Mouse (Mus musculus): ENCODE data around the gene Arrdc5. TPM values are rescaled to one million over a fixed set of nuclear protein-coding genes. Genes with fewer than 3 reads are reported as not detected.

The Arrdc5 gene
- total and polyA plus RNA-seq, 3 experiments, result not detected

DNA sequence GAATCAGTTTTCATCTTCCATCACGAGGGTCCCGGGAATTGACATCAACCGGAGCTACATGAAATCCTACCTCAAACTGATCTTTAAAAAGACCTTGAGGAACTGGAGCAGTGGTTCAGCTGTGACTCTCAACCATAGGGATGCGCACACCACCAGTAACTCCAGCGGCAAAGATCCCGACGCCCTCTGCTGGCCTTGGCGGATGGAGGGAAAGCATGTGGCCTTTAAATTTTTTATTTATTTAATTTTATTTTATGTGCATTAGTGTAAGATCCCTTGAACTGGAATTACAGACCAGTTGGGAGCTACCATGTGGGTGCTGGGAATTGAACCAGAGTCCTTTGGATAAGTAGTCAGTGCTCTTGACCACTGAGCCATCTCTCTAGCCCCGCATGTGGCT, 44.7 kb downstream of the Arrdc5 start:
- DNase-seq, result peak; percentile 30

DNA sequence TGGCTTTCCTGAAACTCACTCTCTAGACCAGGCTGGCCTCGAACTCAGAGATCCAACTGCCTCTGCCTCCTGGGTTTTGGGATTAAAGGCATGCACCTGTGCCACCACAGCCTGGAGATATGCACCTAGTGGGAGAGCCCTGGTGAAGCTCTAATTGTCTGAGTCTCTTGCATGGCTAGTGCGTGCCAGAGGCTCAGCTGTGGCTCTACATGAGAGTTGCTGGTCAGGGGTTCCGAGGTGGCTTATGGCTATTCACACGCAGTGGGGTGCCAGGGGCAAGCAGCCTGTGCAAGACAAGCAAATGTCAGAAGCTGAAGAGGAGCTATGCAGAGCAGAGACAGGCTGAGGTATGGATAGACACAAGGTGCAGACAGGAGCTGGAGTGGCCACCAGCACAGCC, 45.4 kb downstream of the Arrdc5 start:
- DNase-seq, result no peak

DNA sequence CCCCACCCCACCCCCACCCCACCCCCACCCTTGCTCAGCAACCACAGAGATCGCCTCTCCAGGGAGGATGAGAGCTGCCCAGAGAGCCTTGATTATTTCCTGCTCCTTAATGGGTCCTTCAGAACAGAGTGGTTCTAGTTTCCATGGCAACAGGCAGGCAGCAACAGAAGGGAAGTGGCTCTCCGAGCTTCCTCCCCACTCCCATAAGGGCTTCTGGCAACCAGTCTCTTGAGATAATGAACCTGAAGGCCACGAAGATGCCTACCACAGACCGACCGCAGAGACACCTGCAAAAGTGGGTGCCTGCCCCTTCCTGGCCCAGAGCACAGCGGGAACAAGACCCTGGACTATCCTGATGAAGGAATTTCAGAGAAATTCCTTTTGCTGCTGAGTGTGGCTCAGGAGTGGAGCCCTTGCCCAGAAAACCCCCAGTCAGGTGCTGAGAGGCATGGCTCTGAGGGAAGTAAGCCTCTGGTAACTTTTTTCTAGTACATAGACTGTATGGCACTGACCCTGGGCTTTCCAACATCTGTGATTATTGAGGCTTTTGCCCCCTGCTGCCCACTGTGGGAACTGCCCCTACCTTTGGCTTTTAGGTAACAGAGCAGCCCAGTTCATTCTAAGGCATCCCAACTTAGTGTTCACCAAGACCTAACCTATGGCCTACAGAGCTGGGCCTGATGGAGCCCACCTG, 48.8 kb downstream of the Arrdc5 start:
- peak; percentile 68 for DNase-seq

DNA sequence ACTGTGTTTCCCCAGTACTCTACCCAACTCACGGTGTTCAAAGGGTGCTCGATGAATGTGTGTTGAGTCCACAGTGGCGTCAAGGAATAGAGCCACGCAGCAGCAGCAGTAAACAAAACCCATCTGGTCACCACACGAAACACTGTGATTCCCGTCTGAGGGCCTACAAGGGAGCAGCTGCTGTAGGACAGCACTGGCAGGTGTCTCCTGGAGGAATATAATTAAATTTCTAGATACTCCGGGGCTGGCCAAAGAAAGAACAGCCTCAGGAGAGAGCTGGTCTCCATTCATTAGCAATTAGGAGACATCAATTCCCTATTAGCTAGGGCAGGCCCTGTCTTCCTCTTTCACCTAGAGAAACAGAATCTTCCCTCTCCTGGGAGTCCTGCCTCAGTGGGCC, 54.5 kb downstream of the Arrdc5 start:
- DNase-seq, result no peak

Other genes with a start within 250 kb of the Arrdc5 start
- 10 to 100 TPM; 83.2 to 83.8 TPM for gene Ubxn6, start 225.3 kb downstream of the Arrdc5 start, total RNA-seq (2021)
- 67.8 and 91.2 TPM in 2 replicates for gene Ubxn6, start 225.3 kb downstream of the Arrdc5 start, polyA plus RNA-seq (2012; rRNA removed)
- 10 to 100 TPM; 52.7 to 63.7 TPM for gene Hdgfl2, start 220.7 kb downstream of the Arrdc5 start, total RNA-seq (2021)
- gene Hdgfl2, start 220.7 kb downstream of the Arrdc5 start, polyA plus RNA-seq (2012; rRNA removed), result 93.5 and 97.9 TPM in 2 replicates
- 100 to 1,000 TPM in 1 of 2 experiments, 10 to 100 TPM in 1; 92.6 to 121 TPM for gene Plin4, start 190.5 kb downstream of the Arrdc5 start, total RNA-seq (2021)
- gene Plin4, start 190.5 kb downstream of the Arrdc5 start, polyA plus RNA-seq (2012; rRNA removed), result 100 and 184 TPM in 2 replicates
- gene Plin5, start 182.7 kb downstream of the Arrdc5 start, total RNA-seq (2021), result 10 to 100 TPM; 59.5 to 71.9 TPM
- 42.9 and 91.7 TPM in 2 replicates for gene Plin5, start 182.7 kb downstream of the Arrdc5 start, polyA plus RNA-seq (2012; rRNA removed)
- gene Lrg1, start 178.3 kb downstream of the Arrdc5 start, total RNA-seq (2021), result 10 to 100 TPM; 23.9 to 45.5 TPM
- 134 and 212 TPM in 2 replicates for gene Lrg1, start 178.3 kb downstream of the Arrdc5 start, polyA plus RNA-seq (2012; rRNA removed)
- gene Sema6b, start 159.9 kb downstream of the Arrdc5 start, total RNA-seq (2021), result 10 to 100 TPM in 1 of 2 experiments, 1 to 10 TPM in 1; 6.3 to 10.2 TPM
- 32.9 and 36.5 TPM in 2 replicates for gene Sema6b, start 159.9 kb downstream of the Arrdc5 start, polyA plus RNA-seq (2012; rRNA removed)
- 1 to 10 TPM; 2.0 to 2.4 TPM for gene Tnfaip8l1, start 137.8 kb downstream of the Arrdc5 start, total RNA-seq (2021)
- 4.2 and 6.7 TPM in 2 replicates for gene Tnfaip8l1, start 137.8 kb downstream of the Arrdc5 start, polyA plus RNA-seq (2012; rRNA removed)
- 10 to 100 TPM; 51.8 to 55.3 TPM for gene Mydgf, start 116.4 kb downstream of the Arrdc5 start, total RNA-seq (2021)
- 70.5 and 71.0 TPM in 2 replicates for gene Mydgf, start 116.4 kb downstream of the Arrdc5 start, polyA plus RNA-seq (2012; rRNA removed)
- gene Dpp9, start 81.4 kb downstream of the Arrdc5 start, total RNA-seq (2021), result 10 to 100 TPM; 37.5 to 39.7 TPM
- 53.2 and 65.3 TPM in 2 replicates for gene Dpp9, start 81.4 kb downstream of the Arrdc5 start, polyA plus RNA-seq (2012; rRNA removed)
- 10 to 100 TPM; 27.0 to 32.4 TPM for gene Fem1a, start 43.5 kb downstream of the Arrdc5 start, total RNA-seq (2021)
- 44.6 and 46.9 TPM in 2 replicates for gene Fem1a, start 43.5 kb downstream of the Arrdc5 start, polyA plus RNA-seq (2012; rRNA removed)
- 10 to 100 TPM; 22.7 to 29.4 TPM for gene Ticam1, start 23.5 kb downstream of the Arrdc5 start, total RNA-seq (2021)
- gene Ticam1, start 23.5 kb downstream of the Arrdc5 start, polyA plus RNA-seq (2012; rRNA removed), result 39.7 and 50.2 TPM in 2 replicates
- 100 to 1,000 TPM in 1 of 2 experiments, 10 to 100 TPM in 1; 65.9 to 101 TPM for gene Plin3, start 7.4 kb downstream of the Arrdc5 start, total RNA-seq (2021)
- gene Plin3, start 7.4 kb downstream of the Arrdc5 start, polyA plus RNA-seq (2012; rRNA removed), result 43.9 and 51.8 TPM in 2 replicates
- 1 to 10 TPM; 3.1 to 3.5 TPM for gene Uhrf1, start 3.0 kb upstream of the Arrdc5 start, total RNA-seq (2021)
- gene Uhrf1, start 3.0 kb upstream of the Arrdc5 start, polyA plus RNA-seq (2012; rRNA removed), result 2.7 and 3.0 TPM in 2 replicates
- 10 to 100 TPM; 37.6 to 37.8 TPM for gene Kdm4b, start 25.8 kb upstream of the Arrdc5 start, total RNA-seq (2021)
- gene Kdm4b, start 25.8 kb upstream of the Arrdc5 start, polyA plus RNA-seq (2012; rRNA removed), result 53.7 and 56.4 TPM in 2 replicates
- gene Ptprs, start 176.2 kb upstream of the Arrdc5 start, total RNA-seq (2021), result 100 to 1,000 TPM; 149 to 249 TPM
- 573 and 605 TPM in 2 replicates for gene Ptprs, start 176.2 kb upstream of the Arrdc5 start, polyA plus RNA-seq (2012; rRNA removed)
- not detected for gene Znrf4, start 212.1 kb upstream of the Arrdc5 start, total RNA-seq (2021)
- gene Znrf4, start 212.1 kb upstream of the Arrdc5 start, polyA plus RNA-seq (2012; rRNA removed), result not detected in 2 replicates